Mouse (Mus musculus): Measurements from ENCODE around the gene Syk. TPM values are rescaled to one million over a fixed set of nuclear protein-coding genes. Genes with fewer than 3 reads are reported as not detected.

Syk gene
- 7.5 and 7.6 TPM in 2 replicates for polyA plus RNA-seq (2015; fragmentation: Nextera tagmentation; extraction: Ambion mirVana)

GRCm38 (mm10) chr13:52582878-52583661, at the start of gene Syk:
Syk (plus strand) TSS chr13:52583173.
- Histone ChIP-seq H3K4me2 (replicated peaks; ENCODE audit: low read depth, low read length) (peak within 1 kb of the TSS; percentile 94), H3K27me3 (ENCODE audit: insufficient read depth, low read length) (no peaks in the 10 kb centered on the region), H3K27ac (ENCODE audit: low read length) (peak within 1 kb of the TSS; percentile 72), H3K4me3 (ENCODE audit: low read length) (peak within 1 kb of the TSS; percentile 73), H3K9ac (replicated peaks; ENCODE audit: low read length) (peak within 1 kb of the TSS; percentile 78), H3K36me3 (ENCODE audit: insufficient read depth, low read length) (no peaks in the 10 kb centered on the region), H3K9me3 (ENCODE audit: low read length) (no peaks in the 10 kb centered on the region), H3K4me1 (ENCODE audit: insufficient read depth, low read length) (peaks cover 6% of the 10 kb centered on the region; the same call in 1 of the 2 replicates)
- under 1% methylated on average over 69 of the region's 70 CpGs for WGBS
- peak; percentile 90 for ATAC-seq (ENCODE audit: low FRiP score, low TSS enrichment)

GRCm38 (mm10) chr13:52533644-52534043, 49.3 kb upstream of the Syk start:
- no peak for ATAC-seq (ENCODE audit: low FRiP score, low TSS enrichment)
- Histone ChIP-seq H3K4me1 (ENCODE audit: insufficient read depth, low read length) (peaks cover 8% of the 10 kb centered on the region), H3K36me3 (ENCODE audit: insufficient read depth, low read length) (no peaks in the 10 kb centered on the region), H3K27ac (ENCODE audit: low read length) (no peak overlapping the region), H3K9me3 (ENCODE audit: low read length) (no peaks in the 10 kb centered on the region), H3K27me3 (ENCODE audit: insufficient read depth, low read length) (peaks cover 13% of the 10 kb centered on the region), H3K4me2 (replicated peaks; ENCODE audit: low read depth, low read length) (no peak overlapping the region), H3K4me3 (ENCODE audit: low read length) (no peak overlapping the region), H3K9ac (replicated peaks; ENCODE audit: low read length) (no peak overlapping the region)
- 76% methylated on average over 5 of the region's 5 CpGs for WGBS

GRCm38 (mm10) chr13:52535542-52535941, 47.4 kb upstream of the Syk start:
- Histone ChIP-seq H3K27ac (ENCODE audit: low read length) (no peak overlapping the region), H3K4me3 (ENCODE audit: low read length) (no peak overlapping the region), H3K4me1 (ENCODE audit: insufficient read depth, low read length) (peaks cover 1% of the 10 kb centered on the region; the same call in 1 of the 2 replicates), H3K27me3 (ENCODE audit: insufficient read depth, low read length) (0 out of 2 replicates have a peak, but pooled peaks cover 3% of the 10 kb centered on the region), H3K9ac (replicated peaks; ENCODE audit: low read length) (no peak overlapping the region), H3K9me3 (ENCODE audit: low read length) (no peaks in the 10 kb centered on the region), H3K36me3 (ENCODE audit: insufficient read depth, low read length) (no peaks in the 10 kb centered on the region), H3K4me2 (replicated peaks; ENCODE audit: low read depth, low read length) (no peak overlapping the region)
- ATAC-seq (ENCODE audit: low FRiP score, low TSS enrichment), result peak; percentile 31; the same call in 1 of the 2 replicates
- 4% methylated on average over 4 of the region's 4 CpGs for WGBS

GRCm38 (mm10) chr13:52537754-52538587, 45.0 kb upstream of the Syk start:
- 92% methylated on average over 26 of the region's 26 CpGs for WGBS
- ATAC-seq (ENCODE audit: low FRiP score, low TSS enrichment), result no peak
- H3K4me3 ChIP-seq (ENCODE audit: low read length), result no peak overlapping the region
- H3K9ac ChIP-seq (replicated peaks; ENCODE audit: low read length), result no peak overlapping the region
- H3K27me3 ChIP-seq (ENCODE audit: insufficient read depth, low read length), result 0 out of 2 replicates have a peak, but pooled peaks cover 3% of the 10 kb centered on the region
- H3K4me1 ChIP-seq (ENCODE audit: insufficient read depth, low read length), result no peaks in the 10 kb centered on the region
- H3K4me2 ChIP-seq (replicated peaks; ENCODE audit: low read depth, low read length), result no peak overlapping the region
- H3K27ac ChIP-seq (ENCODE audit: low read length), result no peak overlapping the region
- no peaks in the 10 kb centered on the region for H3K36me3 ChIP-seq (ENCODE audit: insufficient read depth, low read length)
- no peaks in the 10 kb centered on the region for H3K9me3 ChIP-seq (ENCODE audit: low read length)

GRCm38 (mm10) chr13:52538588-52539116, 44.3 kb upstream of the Syk start:
- Histone ChIP-seq H3K4me3 (ENCODE audit: low read length) (no peak overlapping the region), H3K36me3 (ENCODE audit: insufficient read depth, low read length) (no peaks in the 10 kb centered on the region), H3K27me3 (ENCODE audit: insufficient read depth, low read length) (0 out of 2 replicates have a peak, but pooled peaks cover 3% of the 10 kb centered on the region), H3K4me2 (replicated peaks; ENCODE audit: low read depth, low read length) (no peak overlapping the region), H3K4me1 (ENCODE audit: insufficient read depth, low read length) (no peaks in the 10 kb centered on the region), H3K9me3 (ENCODE audit: low read length) (no peaks in the 10 kb centered on the region), H3K9ac (replicated peaks; ENCODE audit: low read length) (no peak overlapping the region), H3K27ac (ENCODE audit: low read length) (no peak overlapping the region)
- no peak for ATAC-seq (ENCODE audit: low FRiP score, low TSS enrichment)
- 92% methylated on average over 9 of the region's 9 CpGs for WGBS

- no peaks in the 10 kb centered on the region for H3K36me3 ChIP-seq (ENCODE audit: insufficient read depth, low read length)
- ATAC-seq (ENCODE audit: low FRiP score, low TSS enrichment), result no peak
- no peak overlapping the region for H3K9ac ChIP-seq (replicated peaks; ENCODE audit: low read length)
- H3K4me3 ChIP-seq (ENCODE audit: low read length), result no peak overlapping the region
- H3K4me2 ChIP-seq (replicated peaks; ENCODE audit: low read depth, low read length), result no peak overlapping the region
- WGBS, result 80% methylated on average over 6 of the region's 6 CpGs
- no peak overlapping the region for H3K27ac ChIP-seq (ENCODE audit: low read length)
- H3K4me1 ChIP-seq (ENCODE audit: insufficient read depth, low read length), result no peaks in the 10 kb centered on the region
- H3K27me3 ChIP-seq (ENCODE audit: insufficient read depth, low read length), result 0 out of 2 replicates have a peak, but pooled peaks cover 3% of the 10 kb centered on the region
- no peaks in the 10 kb centered on the region for H3K9me3 ChIP-seq (ENCODE audit: low read length)
Measured at GRCm38 (mm10) chr13:52539461-52539860, 43.5 kb upstream of the Syk start.

- Histone ChIP-seq H3K4me1 (ENCODE audit: insufficient read depth, low read length) (no peaks in the 10 kb centered on the region), H3K4me2 (replicated peaks; ENCODE audit: low read depth, low read length) (no peak overlapping the region), H3K4me3 (ENCODE audit: low read length) (no peak overlapping the region), H3K36me3 (ENCODE audit: insufficient read depth, low read length) (no peaks in the 10 kb centered on the region), H3K9ac (replicated peaks; ENCODE audit: low read length) (no peak overlapping the region), H3K27me3 (ENCODE audit: insufficient read depth, low read length) (no peaks in the 10 kb centered on the region), H3K9me3 (ENCODE audit: low read length) (no peaks in the 10 kb centered on the region), H3K27ac (ENCODE audit: low read length) (no peak overlapping the region)
- WGBS, result 68% methylated on average over 5 of the region's 5 CpGs
- ATAC-seq (ENCODE audit: low FRiP score, low TSS enrichment), result no peak
Measured at GRCm38 (mm10) chr13:52541385-52542035, 41.5 kb upstream of the Syk start.

- ATAC-seq (ENCODE audit: low FRiP score, low TSS enrichment), result no peak
- H3K9me3 ChIP-seq (ENCODE audit: low read length), result no peaks in the 10 kb centered on the region
Measured at GRCm38 (mm10) chr13:52542036-52542526, 40.9 kb upstream of the Syk start.

GRCm38 (mm10) chr13:52542636-52543035, 40.3 kb upstream of the Syk start:
- Histone ChIP-seq H3K4me1 (ENCODE audit: insufficient read depth, low read length) (no peaks in the 10 kb centered on the region), H3K27me3 (ENCODE audit: insufficient read depth, low read length) (no peaks in the 10 kb centered on the region), H3K36me3 (ENCODE audit: insufficient read depth, low read length) (no peaks in the 10 kb centered on the region), H3K4me2 (replicated peaks; ENCODE audit: low read depth, low read length) (no peak overlapping the region), H3K9me3 (ENCODE audit: low read length) (no peaks in the 10 kb centered on the region), H3K9ac (replicated peaks; ENCODE audit: low read length) (no peak overlapping the region), H3K27ac (ENCODE audit: low read length) (no peak overlapping the region), H3K4me3 (ENCODE audit: low read length) (no peak overlapping the region)
- 72% methylated on average over 4 of the region's 4 CpGs for WGBS
- no peak for ATAC-seq (ENCODE audit: low FRiP score, low TSS enrichment)

More at GRCm38 (mm10) chr13:52542036-52542526, 40.9 kb upstream of the Syk start:
- Histone ChIP-seq H3K4me1 (ENCODE audit: insufficient read depth, low read length) (no peaks in the 10 kb centered on the region), H3K36me3 (ENCODE audit: insufficient read depth, low read length) (no peaks in the 10 kb centered on the region), H3K4me3 (ENCODE audit: low read length) (no peak overlapping the region), H3K27me3 (ENCODE audit: insufficient read depth, low read length) (no peaks in the 10 kb centered on the region), H3K9ac (replicated peaks; ENCODE audit: low read length) (no peak overlapping the region), H3K4me2 (replicated peaks; ENCODE audit: low read depth, low read length) (no peak overlapping the region), H3K27ac (ENCODE audit: low read length) (no peak overlapping the region)
- 77% methylated on average over 8 of the region's 8 CpGs for WGBS
